Mouse (Mus musculus): ENCODE measurements around the gene Popdc2. TPM values are rescaled to one million over a fixed set of nuclear protein-coding genes. Genes with fewer than 3 reads are reported as not detected.

Gene Popdc2
- polyA plus RNA-seq, 1 experiment from 2014 or later = 0.68 TPM

DNA sequence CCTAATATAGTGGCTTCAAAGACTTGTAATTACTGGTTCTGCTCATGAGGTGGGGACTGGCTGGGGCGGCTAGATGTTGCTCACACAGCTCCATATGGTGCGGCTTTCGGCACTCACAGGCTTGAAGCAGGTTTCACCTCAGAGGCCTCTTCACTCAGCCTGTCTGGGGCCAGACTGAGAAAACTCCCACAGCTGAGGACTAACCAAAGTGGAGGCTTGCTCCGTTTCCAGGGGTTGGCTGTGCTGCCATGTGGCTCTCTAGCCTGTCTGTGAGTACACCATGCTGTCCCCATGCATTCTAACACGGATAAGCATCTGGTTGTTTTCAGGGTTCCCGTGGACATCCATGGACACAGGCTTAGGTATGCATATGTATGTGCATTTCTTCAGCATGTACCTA, 16.6 kb downstream of the Popdc2 start:
- Histone ChIP-seq H3K4me1 (ENCODE audit: control insufficient read depth, insufficient read depth, low read depth, low read length) (peaks cover 6% of the 10 kb centered on the region; the same call in 1 of the 2 replicates), H3K9me3 (ENCODE audit: control insufficient read depth, low read length) (no peaks in the 10 kb centered on the region), H3K27ac (ENCODE audit: low read depth, low read length) (no peak overlapping the region), H3K27me3 (replicated peaks; ENCODE audit: control insufficient read depth, insufficient read depth, low read length) (no peaks in the 10 kb centered on the region), H3K4me2 (ENCODE audit: low read length) (no peak overlapping the region), H3K36me3 (ENCODE audit: control insufficient read depth, insufficient read depth, low read length) (no peaks in the 10 kb centered on the region), H3K4me3 (ENCODE audit: low read length) (no peak overlapping the region), H3K9ac (ENCODE audit: low read depth, low read length) (no peak overlapping the region)
- 76% methylated on average over 6 of the region's 6 CpGs for WGBS
- ATAC-seq = no peak

DNA sequence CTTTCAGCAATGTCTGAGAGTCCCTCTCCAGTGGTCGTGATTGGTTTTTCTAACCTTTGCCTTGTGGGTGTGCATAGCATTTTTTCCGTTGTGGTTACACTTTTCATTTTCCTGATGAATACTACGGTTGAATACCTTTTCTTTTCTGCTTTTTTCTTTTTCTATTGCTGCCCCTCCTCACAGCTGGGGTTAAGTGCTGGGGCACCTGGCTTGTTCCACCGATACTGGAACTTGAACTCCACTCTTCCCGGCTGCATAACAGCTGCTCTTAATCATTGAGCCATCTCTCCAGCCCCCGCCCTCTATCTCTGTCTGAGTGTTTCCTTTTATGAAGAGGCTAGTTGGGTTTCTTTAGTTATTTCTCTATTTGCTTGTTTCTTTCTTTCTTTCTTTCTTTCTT, 17.1 kb downstream of the Popdc2 start:
- H3K9me3 ChIP-seq (ENCODE audit: control insufficient read depth, low read length) = no peaks in the 10 kb centered on the region
- no peak overlapping the region for H3K9ac ChIP-seq (ENCODE audit: low read depth, low read length)
- no peaks in the 10 kb centered on the region for H3K27me3 ChIP-seq (replicated peaks; ENCODE audit: control insufficient read depth, insufficient read depth, low read length)
- WGBS = 64% methylated on average over 6 of the region's 6 CpGs
- ATAC-seq = no peak
- no peaks in the 10 kb centered on the region for H3K36me3 ChIP-seq (ENCODE audit: control insufficient read depth, insufficient read depth, low read length)
- peaks cover 6% of the 10 kb centered on the region; the same call in 1 of the 2 replicates for H3K4me1 ChIP-seq (ENCODE audit: control insufficient read depth, insufficient read depth, low read depth, low read length)
- no peak overlapping the region for H3K4me2 ChIP-seq (ENCODE audit: low read length)
- H3K4me3 ChIP-seq (ENCODE audit: low read length) = no peak overlapping the region
- no peak overlapping the region for H3K27ac ChIP-seq (ENCODE audit: low read depth, low read length)

DNA sequence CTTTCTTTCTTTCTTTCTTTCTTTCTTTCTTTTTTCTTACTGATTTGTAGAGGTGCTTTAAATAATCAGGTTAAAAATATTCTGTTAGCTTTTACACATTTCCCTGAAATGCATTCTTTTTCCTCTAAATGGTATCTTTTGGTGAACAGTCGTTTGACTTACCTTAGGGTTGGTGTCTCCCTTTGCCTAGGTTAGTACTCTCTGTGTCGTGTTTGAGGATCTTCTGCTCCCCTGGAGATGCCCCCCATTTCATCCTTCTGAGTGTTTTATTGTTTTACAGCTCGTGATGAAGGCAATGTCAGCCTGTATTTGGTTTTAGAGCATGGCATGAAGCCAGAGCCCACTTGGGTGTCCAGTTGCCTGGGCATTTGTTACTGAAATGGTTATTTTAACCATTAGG, 17.5 kb downstream of the Popdc2 start:
- no peaks in the 10 kb centered on the region for H3K36me3 ChIP-seq (ENCODE audit: control insufficient read depth, insufficient read depth, low read length)
- H3K4me1 ChIP-seq (ENCODE audit: control insufficient read depth, insufficient read depth, low read depth, low read length) = peaks cover 6% of the 10 kb centered on the region; the same call in 1 of the 2 replicates
- no peak overlapping the region for H3K4me2 ChIP-seq (ENCODE audit: low read length)
- H3K27me3 ChIP-seq (replicated peaks; ENCODE audit: control insufficient read depth, insufficient read depth, low read length) = no peaks in the 10 kb centered on the region
- H3K4me3 ChIP-seq (ENCODE audit: low read length) = no peak overlapping the region
- no peaks in the 10 kb centered on the region for H3K9me3 ChIP-seq (ENCODE audit: control insufficient read depth, low read length)
- H3K9ac ChIP-seq (ENCODE audit: low read depth, low read length) = no peak overlapping the region
- H3K27ac ChIP-seq (ENCODE audit: low read depth, low read length) = no peak overlapping the region
- WGBS = 50% methylated on average over 3 of the region's 3 CpGs
- ATAC-seq = no peak

- no peak overlapping the region for H3K4me3 ChIP-seq (ENCODE audit: low read length)
- H3K9me3 ChIP-seq (ENCODE audit: control insufficient read depth, low read length) = no peaks in the 10 kb centered on the region
- H3K27me3 ChIP-seq (replicated peaks; ENCODE audit: control insufficient read depth, insufficient read depth, low read length) = no peaks in the 10 kb centered on the region; the same call in 1 of the 2 replicates
- H3K9ac ChIP-seq (ENCODE audit: low read depth, low read length) = no peak overlapping the region
- H3K36me3 ChIP-seq (ENCODE audit: control insufficient read depth, insufficient read depth, low read length) = no peaks in the 10 kb centered on the region
- ATAC-seq = no peak
- no peak overlapping the region for H3K4me2 ChIP-seq (ENCODE audit: low read length)
- H3K27ac ChIP-seq (ENCODE audit: low read depth, low read length) = no peak overlapping the region
- 93% methylated on average over 3 of the region's 3 CpGs for WGBS
- H3K4me1 ChIP-seq (ENCODE audit: control insufficient read depth, insufficient read depth, low read depth, low read length) = peaks cover 6% of the 10 kb centered on the region; the same call in 1 of the 2 replicates
These were observed 17.9 kb downstream of the Popdc2 start for GRCm38 (mm10) chr16:38379926-38380325.

GRCm38 (mm10) chr16:38383683-38384082, 21.7 kb downstream of the Popdc2 start:
- H3K4me2 ChIP-seq (ENCODE audit: low read length) = no peak overlapping the region
- 76% methylated on average over 2 of the region's 2 CpGs for whole genome bisulfite sequencing
- H3K27ac ChIP-seq (ENCODE audit: low read depth, low read length) = no peak overlapping the region
- no peak overlapping the region for H3K9ac ChIP-seq (ENCODE audit: low read depth, low read length)
- no peaks in the 10 kb centered on the region for H3K9me3 ChIP-seq (ENCODE audit: control insufficient read depth, low read length)
- no peaks in the 10 kb centered on the region for H3K36me3 ChIP-seq (ENCODE audit: control insufficient read depth, insufficient read depth, low read length)
- H3K4me1 ChIP-seq (ENCODE audit: control insufficient read depth, insufficient read depth, low read depth, low read length) = no peaks in the 10 kb centered on the region
- no peak overlapping the region for H3K4me3 ChIP-seq (ENCODE audit: low read length)
- ATAC-seq = no peak
- H3K27me3 ChIP-seq (replicated peaks; ENCODE audit: control insufficient read depth, insufficient read depth, low read length) = no peaks in the 10 kb centered on the region; the same call in 1 of the 2 replicates

GRCm38 (mm10) chr16:38385184-38385634, 23.2 kb downstream of the Popdc2 start:
- Histone ChIP-seq H3K4me1 (ENCODE audit: control insufficient read depth, insufficient read depth, low read depth, low read length) (no peaks in the 10 kb centered on the region), H3K27me3 (replicated peaks; ENCODE audit: control insufficient read depth, insufficient read depth, low read length) (no peaks in the 10 kb centered on the region; the same call in 1 of the 2 replicates), H3K27ac (ENCODE audit: low read depth, low read length) (no peak overlapping the region), H3K9ac (ENCODE audit: low read depth, low read length) (no peak overlapping the region), H3K4me2 (ENCODE audit: low read length) (no peak overlapping the region), H3K36me3 (ENCODE audit: control insufficient read depth, insufficient read depth, low read length) (no peaks in the 10 kb centered on the region), H3K4me3 (ENCODE audit: low read length) (no peak overlapping the region), H3K9me3 (ENCODE audit: control insufficient read depth, low read length) (no peaks in the 10 kb centered on the region)
- no peak for ATAC-seq
- 88% methylated on average over 6 of the region's 6 CpGs for WGBS

DNA sequence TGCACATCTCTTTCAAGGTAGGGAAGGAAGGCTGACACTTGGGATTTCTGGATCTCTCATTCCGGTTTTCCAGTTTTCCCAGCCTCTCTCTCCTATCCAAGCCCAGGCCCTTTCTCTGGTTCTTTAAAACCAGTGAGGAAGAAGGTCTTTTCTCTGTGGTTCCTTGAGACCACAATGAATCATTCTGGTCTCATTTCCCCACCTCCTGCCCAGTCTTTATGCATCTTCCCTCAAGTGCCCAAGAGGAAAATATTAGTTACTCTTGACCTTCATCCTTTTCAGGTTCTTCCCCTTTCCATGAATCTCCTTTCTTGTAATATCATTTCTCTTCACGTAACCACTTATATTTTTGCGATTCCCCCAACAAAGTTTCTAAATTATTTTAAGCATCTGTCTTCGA, 23.7 kb downstream of the Popdc2 start:
- no peaks in the 10 kb centered on the region for H3K4me1 ChIP-seq (ENCODE audit: control insufficient read depth, insufficient read depth, low read depth, low read length)
- no peak overlapping the region for H3K4me2 ChIP-seq (ENCODE audit: low read length)
- H3K9ac ChIP-seq (ENCODE audit: low read depth, low read length) = no peak overlapping the region
- no peak overlapping the region for H3K4me3 ChIP-seq (ENCODE audit: low read length)
- 96% methylated on average over 4 of the region's 4 CpGs for WGBS
- H3K9me3 ChIP-seq (ENCODE audit: control insufficient read depth, low read length) = no peaks in the 10 kb centered on the region
- ATAC-seq = no peak
- H3K36me3 ChIP-seq (ENCODE audit: control insufficient read depth, insufficient read depth, low read length) = no peaks in the 10 kb centered on the region
- H3K27ac ChIP-seq (ENCODE audit: low read depth, low read length) = no peak overlapping the region
- no peaks in the 10 kb centered on the region; the same call in 1 of the 2 replicates for H3K27me3 ChIP-seq (replicated peaks; ENCODE audit: control insufficient read depth, insufficient read depth, low read length)

DNA sequence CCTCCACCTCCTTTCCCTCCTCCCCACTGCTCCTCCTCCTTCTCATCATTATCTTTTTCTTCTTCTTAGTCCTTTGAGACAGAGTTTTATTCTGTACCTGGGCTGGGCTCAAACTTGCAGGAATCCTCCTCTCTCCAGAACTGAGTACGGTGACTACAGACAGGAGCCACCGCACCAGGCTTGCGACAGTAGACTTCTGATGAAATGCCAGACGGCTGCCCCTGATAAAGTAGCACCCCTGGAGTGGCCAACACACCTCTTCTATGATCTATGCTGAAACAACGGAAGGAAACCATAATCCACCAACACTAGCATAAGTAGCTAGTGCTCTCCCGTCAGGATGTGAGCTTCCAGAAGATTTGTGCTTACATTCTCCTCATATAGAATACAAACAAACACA, 25.4 kb downstream of the Popdc2 start:
- Histone ChIP-seq H3K9ac (ENCODE audit: low read depth, low read length) (no peak overlapping the region), H3K4me2 (ENCODE audit: low read length) (no peak overlapping the region), H3K4me1 (ENCODE audit: control insufficient read depth, insufficient read depth, low read depth, low read length) (no peaks in the 10 kb centered on the region), H3K36me3 (ENCODE audit: control insufficient read depth, insufficient read depth, low read length) (no peaks in the 10 kb centered on the region), H3K27ac (ENCODE audit: low read depth, low read length) (no peak overlapping the region), H3K27me3 (replicated peaks; ENCODE audit: control insufficient read depth, insufficient read depth, low read length) (no peaks in the 10 kb centered on the region; the same call in 1 of the 2 replicates), H3K9me3 (ENCODE audit: control insufficient read depth, low read length) (no peaks in the 10 kb centered on the region), H3K4me3 (ENCODE audit: low read length) (no peak overlapping the region)
- 87% methylated on average over 6 of the region's 6 CpGs for WGBS
- no peak for ATAC-seq

GRCm38 (mm10) chr16:38388757-38389156, 26.7 kb downstream of the Popdc2 start:
- ATAC-seq = no peak
- Histone ChIP-seq H3K9me3 (ENCODE audit: control insufficient read depth, low read length) (no peaks in the 10 kb centered on the region), H3K4me3 (ENCODE audit: low read length) (no peak overlapping the region), H3K4me2 (ENCODE audit: low read length) (no peak overlapping the region), H3K36me3 (ENCODE audit: control insufficient read depth, insufficient read depth, low read length) (no peaks in the 10 kb centered on the region), H3K27me3 (replicated peaks; ENCODE audit: control insufficient read depth, insufficient read depth, low read length) (no peaks in the 10 kb centered on the region; the same call in 1 of the 2 replicates), H3K4me1 (ENCODE audit: control insufficient read depth, insufficient read depth, low read depth, low read length) (no peaks in the 10 kb centered on the region), H3K27ac (ENCODE audit: low read depth, low read length) (no peak overlapping the region), H3K9ac (ENCODE audit: low read depth, low read length) (no peak overlapping the region)
- 79% methylated on average over 6 of the region's 6 CpGs for WGBS

Measured in hindbrain, embryonic 16.5 days (tissue).